Mouse (Mus musculus) left cerebral cortex, postnatal 14 days (tissue): ENCODE data around the gene Mast4. TPM values are rescaled to one million over a fixed set of nuclear protein-coding genes. Genes with fewer than 3 reads are reported as not detected.

Experiments
- DNase-seq, 2 experiments: peaks; one replicate each; pipeline ENCODE4 v3.0.0; 2021 to 2022; ENCODE audit warnings: low spot score in 2 of 2, mixed read lengths in 1 of 2
- intact Hi-C: fragments of 180-260 bp; cut with DNase I; formaldehyde crosslinking; loops from one replicate; pipeline ENCODE4 v1.15.1; 2025
- total RNA-seq, 2 experiments: library from RNA; stranded (reverse); gene quantifications; 2 replicates each; pipeline ENCODE4 v1.2.3; 2021

Gene Mast4
- total RNA-seq, 2 experiments from 2014 or later: 35.5 to 41.2 TPM

- no peak for DNase-seq
- intact Hi-C loops: no loop called here
Measured at GRCm38 (mm10) chr13:103094595-103094994, 239.7 kb downstream of the Mast4 start.

DNA sequence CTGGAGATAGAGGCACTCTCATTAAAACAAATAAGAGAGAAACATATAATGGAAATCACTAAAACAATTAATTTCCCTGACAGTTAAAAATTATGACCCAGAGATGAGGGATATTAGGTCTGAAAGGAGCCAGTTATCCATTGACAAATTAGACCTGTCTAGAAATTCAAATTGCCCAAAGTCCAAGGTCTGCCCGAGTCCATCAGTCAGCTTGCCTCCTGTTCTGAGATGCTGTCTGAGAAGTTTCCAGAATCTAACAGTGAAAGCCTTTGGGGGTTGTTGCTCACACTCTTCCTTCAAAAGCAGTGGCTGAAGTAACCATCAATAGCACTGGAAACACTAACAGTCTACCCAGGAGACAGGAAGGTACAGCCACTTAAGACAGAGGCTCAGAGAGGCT lies 240.6 kb downstream of the Mast4 start:
- intact Hi-C loops: no loop called here

DNA sequence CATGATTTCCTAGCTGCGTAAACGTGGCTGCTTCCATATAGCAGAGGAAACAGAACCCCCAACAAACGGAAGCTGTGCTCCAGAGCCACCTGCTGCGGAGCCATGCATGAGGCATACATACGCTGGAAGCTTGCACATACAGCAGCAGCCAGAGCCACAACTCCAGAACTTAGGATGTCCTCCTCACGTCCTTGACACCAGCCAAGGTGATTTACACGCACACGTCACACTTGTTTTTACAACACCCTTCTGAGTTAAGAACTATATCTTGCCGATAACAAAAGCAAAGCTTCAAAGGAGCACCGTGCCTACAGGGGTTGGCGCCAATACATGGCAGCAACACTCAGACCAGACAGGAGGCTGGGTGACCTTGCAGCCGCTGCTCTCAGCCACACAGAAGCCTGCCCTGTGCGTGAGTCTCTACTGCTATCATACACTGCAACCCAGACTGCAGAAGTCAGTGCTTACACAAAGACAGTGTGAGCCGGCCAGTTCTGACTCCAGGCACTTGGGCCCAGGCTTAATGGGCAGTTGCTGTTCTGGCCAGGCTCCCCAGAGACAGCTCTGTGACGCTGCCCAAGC lies 248.7 kb downstream of the Mast4 start:
- intact Hi-C loops: no loop called here
- no peak for DNase-seq

More for the DNA sequence above, 240.6 kb downstream of the Mast4 start:
- no peak for DNase-seq

DNA sequence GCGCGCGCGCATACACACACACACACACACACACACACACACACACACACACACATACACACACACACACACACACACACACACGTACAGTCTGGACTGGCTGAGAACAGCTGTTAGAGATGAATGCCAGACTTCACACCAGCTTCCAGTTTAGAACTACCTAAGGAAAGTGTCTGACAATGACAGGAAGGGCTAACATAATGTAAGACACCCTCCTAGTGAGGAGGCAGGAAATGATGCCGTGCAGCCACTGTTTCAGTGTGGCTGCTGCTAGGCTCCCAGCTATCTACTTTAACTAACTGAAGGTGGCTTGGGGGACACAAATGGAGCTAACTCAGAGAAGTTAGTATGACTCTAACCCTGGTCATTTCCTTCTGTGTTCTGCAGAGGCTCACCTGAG lies 251.4 kb downstream of the Mast4 start:
- intact Hi-C loops: no loop called here
- no peak for DNase-seq

- intact Hi-C loops: no loop called here
- no peak for DNase-seq
Measured at GRCm38 (mm10) chr13:103079806-103080205, 254.5 kb downstream of the Mast4 start.

- no peak for DNase-seq
- intact Hi-C loops: no loop called here
Measured at GRCm38 (mm10) chr13:103078815-103079214, 255.5 kb downstream of the Mast4 start.

DNA sequence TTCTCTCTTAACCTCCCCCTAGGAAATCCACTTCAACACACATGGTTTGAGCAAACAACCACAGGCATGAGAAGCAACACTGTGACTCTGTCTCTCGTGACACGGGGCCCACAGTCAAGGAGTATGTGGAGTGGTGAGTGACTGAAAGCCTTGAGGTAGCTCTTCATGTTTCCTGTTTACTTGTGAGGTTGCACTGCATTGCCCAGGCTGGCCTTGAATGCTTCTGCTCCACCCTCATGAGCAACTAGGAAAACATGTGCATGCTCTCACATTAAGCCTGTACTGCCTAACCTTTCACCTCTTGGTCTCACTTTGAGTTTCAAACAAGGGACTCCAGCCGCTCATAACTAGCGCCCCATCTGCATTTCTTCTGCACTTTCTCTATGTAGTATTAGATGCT lies 260.8 kb downstream of the Mast4 start:
- intact Hi-C loops: no loop called here

GRCm38 (mm10) chr13:103071783-103072182 lies 262.5 kb downstream of the Mast4 start:
- peak in 1 of 2 experiments; percentile 46 for DNase-seq
- intact Hi-C loops: no loop called here

More for the DNA sequence above, 260.8 kb downstream of the Mast4 start:
- no peak for DNase-seq

DNA sequence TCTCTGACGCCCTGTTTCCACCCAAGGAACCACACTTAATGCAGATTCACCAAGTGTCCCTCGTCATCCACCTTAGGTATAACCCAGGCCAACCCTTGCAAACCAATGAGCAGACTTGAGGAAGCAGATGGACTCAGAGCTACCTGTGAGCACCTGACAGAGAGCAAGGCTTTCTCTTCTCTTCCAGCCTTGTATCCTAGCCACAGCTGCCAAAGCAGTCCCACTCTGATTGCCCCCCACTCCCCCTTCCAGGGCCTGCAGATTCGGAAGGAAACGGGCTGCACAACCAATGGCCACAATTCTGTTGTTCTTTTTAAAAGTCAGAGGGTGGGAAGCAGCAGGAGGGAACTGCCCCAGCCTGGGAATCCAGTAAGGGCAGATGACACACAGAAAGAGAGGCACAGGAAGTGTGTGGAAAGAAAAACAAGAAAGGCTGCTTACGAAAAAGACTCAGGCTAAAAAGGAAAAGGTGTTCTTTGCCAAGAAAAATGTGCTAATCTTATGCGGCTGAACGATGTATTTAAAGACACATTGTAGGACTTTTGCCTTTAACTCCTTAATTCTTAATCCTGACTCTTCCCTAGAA lies 266.6 kb downstream of the Mast4 start:
- intact Hi-C loops: no loop called here
- DNase-seq: peak in 1 of 2 experiments; percentile 60

DNA sequence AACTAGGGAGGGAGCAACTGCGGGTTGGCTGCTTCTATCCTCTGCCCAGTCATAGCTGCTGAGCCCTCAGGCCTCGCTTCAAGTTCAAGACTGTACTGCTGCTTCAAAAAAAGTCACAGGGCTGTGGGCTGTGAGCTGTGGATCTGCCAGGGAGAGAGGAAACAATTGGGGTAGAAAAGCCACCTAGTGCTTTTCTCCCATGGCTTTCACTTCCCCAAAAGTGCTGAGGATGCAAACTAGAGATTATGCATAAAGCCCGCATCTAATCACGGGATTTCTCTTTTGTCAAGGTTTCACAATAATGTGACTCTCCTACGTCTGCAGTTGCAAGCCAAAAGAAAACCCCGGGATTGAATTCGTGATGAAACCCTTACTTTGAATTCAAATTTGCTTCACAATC lies 268.9 kb downstream of the Mast4 start:
- DNase-seq: no peak
- intact Hi-C loops: no loop called here

- DNase-seq: no peak
- intact Hi-C loops: no loop called here
Measured at GRCm38 (mm10) chr13:103061680-103062079, 272.6 kb downstream of the Mast4 start.

DNA sequence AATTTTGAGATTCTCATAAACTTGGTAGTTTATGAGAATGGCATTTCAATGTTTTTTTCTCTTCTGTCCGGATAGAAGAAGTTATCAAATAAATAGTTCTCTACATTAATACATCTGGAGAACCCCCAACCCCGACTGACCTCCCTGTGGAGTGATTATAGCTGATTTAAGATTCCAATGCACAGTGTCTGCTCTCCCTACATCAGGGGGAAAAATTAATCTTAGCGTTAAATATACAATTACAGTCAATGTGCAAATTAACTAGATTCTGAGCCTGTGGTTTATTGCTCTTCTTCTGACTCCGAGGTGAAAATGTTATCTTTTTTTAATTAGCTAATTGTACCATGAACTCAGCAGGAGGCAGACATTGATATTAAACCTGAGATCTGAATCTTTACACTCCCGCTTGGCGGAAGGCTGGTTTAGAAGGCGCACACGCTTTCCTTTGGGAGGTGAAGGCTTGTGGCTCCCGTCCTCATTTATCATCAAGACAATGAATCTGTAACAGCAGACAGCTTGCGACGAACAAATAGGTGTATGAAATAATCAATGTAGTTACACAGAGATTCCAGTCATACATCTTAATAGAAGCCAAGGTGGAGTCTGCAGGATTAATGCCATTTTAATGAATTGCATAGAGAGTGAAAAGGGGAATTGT lies 274.2 kb downstream of the Mast4 start:
- intact Hi-C loops: no loop called here
- DNase-seq: no peak

DNA sequence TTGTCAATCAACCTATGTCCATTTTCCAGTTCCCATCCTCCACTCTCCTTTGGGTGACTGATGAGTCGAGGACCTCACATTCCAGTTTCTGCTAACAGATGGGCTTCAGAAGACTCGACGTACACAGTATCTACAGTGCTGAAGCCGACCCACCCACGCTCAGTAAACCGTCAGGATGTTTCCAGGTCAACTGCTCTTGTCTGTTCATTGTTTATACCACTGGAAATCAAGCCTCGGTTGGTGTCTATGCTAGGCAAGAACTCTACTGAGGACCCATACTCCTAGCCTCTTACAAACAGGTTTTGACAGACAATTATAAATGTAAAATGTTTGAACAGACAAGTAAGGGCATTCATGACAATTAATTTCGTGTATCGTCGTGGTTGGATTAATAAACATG lies 277.8 kb downstream of the Mast4 start:
- DNase-seq: no peak
- intact Hi-C loops: no loop called here

DNA sequence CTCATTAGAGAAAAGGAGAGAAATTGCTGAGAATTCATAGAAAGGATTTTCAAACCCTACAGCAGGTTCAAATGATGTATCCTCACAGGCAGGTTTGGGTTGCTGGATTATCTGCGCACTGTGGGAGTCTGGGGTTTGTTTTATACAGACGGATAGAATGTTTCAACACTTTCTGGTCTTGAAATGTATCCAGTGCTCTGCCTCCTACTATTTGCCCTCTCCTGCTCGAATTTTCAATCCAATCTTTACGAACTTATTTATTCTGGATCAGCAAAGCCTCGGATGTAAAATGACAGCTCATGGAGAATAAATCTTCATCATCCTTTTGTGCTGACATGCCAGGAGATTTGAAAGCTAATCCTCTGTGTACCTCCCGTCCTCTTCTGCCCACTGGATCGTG lies 281.6 kb downstream of the Mast4 start:
- no peak for DNase-seq
- intact Hi-C loops: no loop called here

- DNase-seq: peak; percentile 5 to 48
- intact Hi-C loops: no loop called here
Measured at GRCm38 (mm10) chr13:103048954-103049353, 285.3 kb downstream of the Mast4 start.

GRCm38 (mm10) chr13:103043692-103044091 lies 290.6 kb downstream of the Mast4 start:
- intact Hi-C loops: no loop called here
- no peak for DNase-seq

GRCm38 (mm10) chr13:103043011-103043410 lies 291.3 kb downstream of the Mast4 start:
- intact Hi-C loops: no loop called here

DNA sequence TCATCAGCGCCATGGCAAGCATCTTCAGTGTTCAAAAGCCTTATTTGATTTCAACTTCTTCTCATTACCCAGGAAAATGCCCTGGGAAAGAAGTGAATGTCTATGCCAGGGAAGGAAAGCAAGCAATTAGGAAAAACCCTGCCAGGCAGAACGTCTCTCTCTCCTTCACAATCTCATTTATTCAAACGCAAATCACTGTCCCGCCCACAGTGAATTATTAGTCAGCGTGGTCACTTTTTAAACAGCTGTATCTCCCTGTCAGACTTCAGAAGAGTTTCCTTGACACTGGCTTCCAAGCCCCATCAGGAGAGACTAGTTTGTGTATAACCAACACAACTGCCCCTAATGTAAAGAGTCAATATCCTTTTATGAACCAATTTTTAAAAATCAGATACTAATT lies 296.8 kb downstream of the Mast4 start:
- DNase-seq: no peak
- intact Hi-C loops: no loop called here

More at GRCm38 (mm10) chr13:103043011-103043410, 291.3 kb downstream of the Mast4 start:
- peak in 1 of 2 experiments; percentile 30 for DNase-seq

- intact Hi-C loops: no loop called here
- DNase-seq: no peak
Measured at GRCm38 (mm10) chr13:103029377-103029776, 304.9 kb downstream of the Mast4 start.

- intact Hi-C loops: no loop called here
- DNase-seq: no peak
Measured at GRCm38 (mm10) chr13:103027456-103028078, 306.7 kb downstream of the Mast4 start.

DNA sequence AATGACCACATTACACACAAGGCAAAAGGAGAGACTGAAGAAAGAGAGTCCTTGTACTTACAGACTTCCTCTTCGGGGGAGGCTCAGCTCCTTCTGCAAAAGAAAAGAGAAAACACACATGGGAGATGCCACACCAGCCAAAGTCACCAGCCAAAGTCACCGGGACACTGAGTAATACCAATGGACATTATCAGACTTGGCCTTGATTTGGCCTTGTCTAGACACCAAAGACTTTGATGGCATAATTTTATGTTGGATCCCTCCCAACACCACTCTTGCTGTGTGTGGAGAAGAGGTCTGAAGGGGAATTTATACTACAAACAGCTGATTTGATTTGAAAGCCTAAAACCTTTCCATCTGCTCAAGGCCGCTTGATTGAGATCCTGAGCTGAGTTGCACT lies 308.8 kb downstream of the Mast4 start:
- no peak for DNase-seq
- intact Hi-C loops: no loop called here
